Mouse (Mus musculus): ENCODE results near the gene Arhgdia.
"Not testable (repeated sequence)": the region's sequence is repeated elsewhere in the genome, so short reads cannot be mapped to it uniquely, and the experiment has no call there.

The Arhgdia gene

GRCm38 (mm10) chr11:120613481-120613972 is 32.1 kb upstream of the Arhgdia start:
- in situ Hi-C loops (cut with MboI) = no loop called here

GRCm38 (mm10) chr11:120612763-120613162 is 31.3 kb upstream of the Arhgdia start:
- in situ Hi-C loops (cut with MboI) = no loop called here

GRCm38 (mm10) chr11:120610477-120611046 is 29.1 kb upstream of the Arhgdia start:
- in situ Hi-C loops (cut with MboI) = no loop called here

GRCm38 (mm10) chr11:120609250-120609649 is 27.8 kb upstream of the Arhgdia start:
- in situ Hi-C loops (cut with MboI) = no loop called here

GRCm38 (mm10) chr11:120608241-120609034 is 27.0 kb upstream of the Arhgdia start, which contains the start of gene Npb:
Npb (plus strand) TSS chr11:120608477.
- in situ Hi-C loops (cut with MboI) = no loop called here

- in situ Hi-C loops (cut with MboI) = no loop called here
These were observed 25.3 kb upstream of the Arhgdia start for GRCm38 (mm10) chr11:120606764-120607163.

GRCm38 (mm10) chr11:120605667-120606066 is 24.2 kb upstream of the Arhgdia start:
- in situ Hi-C loops (cut with MboI) = no loop called here

- in situ Hi-C loops (cut with MboI) = no loop called here
These were observed 22.1 kb upstream of the Arhgdia start for GRCm38 (mm10) chr11:120603545-120603944.

- in situ Hi-C loops (cut with MboI) = no loop called here
These were observed 19.3 kb upstream of the Arhgdia start for GRCm38 (mm10) chr11:120600716-120601115.

- in situ Hi-C loops (cut with MboI) = no loop called here
These were observed 17.6 kb upstream of the Arhgdia start for GRCm38 (mm10) chr11:120598990-120599549.

- in situ Hi-C loops (cut with MboI) = no loop called here
These were observed 17.0 kb upstream of the Arhgdia start, which contains the start of the genes Alyref and Anapc11 for GRCm38 (mm10) chr11:120598283-120598989. Alyref (minus strand) TSS chr11:120598365. Anapc11 (plus strand) TSS chr11:120598421.

GRCm38 (mm10) chr11:120597240-120598235 is 16.1 kb upstream of the Arhgdia start:
- in situ Hi-C loops (cut with MboI) = no loop called here

GRCm38 (mm10) chr11:120588531-120588930 is 7.1 kb upstream of the Arhgdia start:
- in situ Hi-C loops (cut with MboI) = no loop called here

- in situ Hi-C loops (cut with MboI) = no loop called here
These were observed 2.5 kb upstream of the Arhgdia start for GRCm38 (mm10) chr11:120583937-120584336.

GRCm38 (mm10) chr11:120582982-120583293 is 1.5 kb upstream of the Arhgdia start:
- in situ Hi-C loops (cut with MboI) = not testable (repeated sequence)

GRCm38 (mm10) chr11:120582268-120582981 is 1.0 kb upstream of the Arhgdia start:
- in situ Hi-C loops (cut with MboI) = no loop called here

- in situ Hi-C loops (cut with MboI) = no loop called here
These were observed 523 bp downstream of the Arhgdia start for GRCm38 (mm10) chr11:120580871-120581331.

- in situ Hi-C loops (cut with MboI) = no loop called here
These were observed 1.2 kb downstream of the Arhgdia start for GRCm38 (mm10) chr11:120580190-120580589.

GRCm38 (mm10) chr11:120579316-120580107 is 1.9 kb downstream of the Arhgdia start:
- in situ Hi-C loops (cut with MboI) = no loop called here
